Mouse (Mus musculus) CD8-positive naive resting alpha-beta T cell, adult 2 months (primary cell): ENCODE results near the gene Sigmar1.
A peak's percentile ranks its signal among the peaks of the same experiment; 100 is the strongest.

ENCODE experiments used
- DNase-seq, 2 experiments: peaks; one replicate each; pipeline ENCODE4 v3.0.0; 2022; ENCODE audit warnings: low read depth in 2 of 2, low spot score in 2 of 2

Gene Sigmar1

GRCm38 (mm10) chr4:41757321-41757720, 1.4 kb upstream of the Sigmar1 start:
- DNase-seq: no peak

DNA sequence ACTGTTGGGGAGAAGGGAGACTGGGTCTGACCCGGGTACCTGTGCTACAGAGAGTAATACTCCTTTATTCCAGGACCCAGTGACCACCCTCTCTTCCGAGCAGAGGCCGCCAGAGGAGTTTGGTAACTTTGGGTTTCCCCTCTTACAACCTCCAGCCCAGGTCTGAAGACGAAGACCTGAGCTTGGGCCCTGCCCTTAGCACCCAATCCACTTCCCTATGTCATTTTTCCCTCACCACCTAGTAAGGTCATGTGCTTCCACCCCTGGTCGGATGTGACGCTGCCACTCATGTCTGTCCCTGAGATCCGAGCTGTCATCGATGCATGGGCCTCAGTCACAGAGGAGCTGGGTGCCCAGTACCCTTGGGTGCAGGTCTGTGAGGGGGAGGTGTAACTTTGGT, 483 bp upstream of the Sigmar1 start:
- DNase-seq: no peak

- DNase-seq: no peak
Observed at GRCm38 (mm10) chr4:41754797-41755337, 1.1 kb downstream of the Sigmar1 start, which contains the start of gene Galt. Gene Galt, plus strand, starts transcription at chr4:41755228.

GRCm38 (mm10) chr4:41745021-41745420, 10.9 kb downstream of the Sigmar1 start:
- DNase-seq: no peak

GRCm38 (mm10) chr4:41744131-41744530, 11.8 kb downstream of the Sigmar1 start:
- DNase-seq: no peak

DNA sequence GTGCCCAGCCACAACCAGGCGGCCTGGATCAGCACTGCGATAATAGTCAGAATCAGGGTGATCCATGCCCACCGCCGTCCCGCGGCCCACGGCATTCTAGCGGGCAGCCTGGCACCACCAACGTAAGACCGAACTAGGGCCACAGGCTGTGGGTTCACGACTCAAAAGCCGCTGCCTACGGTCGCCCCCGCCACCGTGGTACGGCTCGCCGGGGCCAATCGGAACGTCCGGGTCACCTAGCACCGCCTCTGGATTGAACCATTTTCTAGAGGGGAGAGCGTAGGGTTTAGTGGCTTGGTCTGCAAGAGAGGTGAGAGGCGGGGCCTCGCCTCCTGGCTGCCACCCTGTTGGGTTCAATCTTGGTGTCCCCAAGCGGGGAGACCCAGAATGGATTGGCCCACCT, 14.8 kb downstream of the Sigmar1 start:
- peak; percentile 83 to 92 for DNase-seq

GRCm38 (mm10) chr4:41740380-41741157, 15.4 kb downstream of the Sigmar1 start:
- no peak for DNase-seq

GRCm38 (mm10) chr4:41739260-41739659, 16.7 kb downstream of the Sigmar1 start:
- DNase-seq: no peak

DNA sequence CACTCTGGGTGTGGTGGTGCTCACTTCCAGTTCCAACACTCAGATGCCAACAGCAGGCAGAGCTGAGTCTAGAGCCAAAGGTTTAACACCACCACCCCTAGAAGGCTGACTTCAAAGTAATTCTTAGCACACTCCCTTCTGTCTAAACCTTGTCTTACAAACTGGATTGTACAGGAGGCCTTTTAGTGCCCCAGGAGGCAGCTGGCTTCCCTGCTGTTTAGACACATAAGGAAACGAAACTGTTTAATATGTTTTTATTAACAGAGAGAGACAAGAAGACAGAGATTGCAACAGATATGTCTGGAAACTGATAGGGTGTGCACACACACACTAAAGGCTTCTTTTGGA, 17.7 kb downstream of the Sigmar1 start:
- no peak for DNase-seq

GRCm38 (mm10) chr4:41737602-41738255, 18.2 kb downstream of the Sigmar1 start:
- DNase-seq: peak; percentile 75 to 84

GRCm38 (mm10) chr4:41731052-41731765, 24.7 kb downstream of the Sigmar1 start, which contains the start of gene Arid3c:
Gene Arid3c, minus strand, starts transcription at chr4:41731142.
- no peak for DNase-seq

DNA sequence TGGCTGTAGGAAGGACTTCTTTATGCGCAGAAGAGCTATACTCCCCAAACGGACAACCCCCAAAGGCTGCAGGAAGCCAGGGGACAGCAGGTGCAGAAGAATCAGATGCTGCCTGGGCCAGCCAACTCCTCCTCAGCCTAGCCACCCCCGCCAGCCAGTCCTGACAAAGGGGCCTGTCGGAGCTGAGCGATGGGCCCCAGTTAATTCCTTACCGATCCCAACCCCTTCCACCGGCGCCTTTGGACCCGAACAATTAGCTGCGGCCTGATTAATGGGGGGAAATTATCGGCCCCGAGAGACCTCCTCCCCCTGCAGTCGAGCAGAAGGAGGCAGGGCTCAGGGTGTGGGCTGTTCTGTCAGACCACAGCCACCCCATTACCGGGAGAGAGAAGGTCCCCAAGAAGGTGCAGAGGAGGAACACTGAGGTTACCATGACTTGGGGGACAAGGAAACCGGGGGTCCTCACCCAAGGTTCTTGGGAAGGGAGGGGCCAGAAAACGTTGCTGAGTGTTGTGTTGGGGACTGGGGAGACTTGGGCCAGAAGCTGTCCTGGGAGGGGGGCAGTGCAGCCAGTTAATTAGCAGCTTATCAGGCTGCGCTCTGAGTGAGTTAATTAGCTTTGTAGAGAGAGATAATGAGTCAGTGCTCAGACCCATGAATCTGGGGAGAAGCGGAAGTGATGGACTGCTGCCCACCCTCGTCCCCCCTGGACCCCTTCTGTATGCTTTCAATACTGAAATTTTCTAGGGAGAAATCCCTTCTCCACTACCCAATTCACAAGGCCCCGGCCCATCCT, 28.9 kb downstream of the Sigmar1 start:
- DNase-seq: no peak

GRCm38 (mm10) chr4:41722918-41723351, 33.0 kb downstream of the Sigmar1 start, which contains the start of gene Dctn3:
Gene Dctn3, minus strand, starts transcription at chr4:41723170.
- DNase-seq: peak; percentile 70 to 80

GRCm38 (mm10) chr4:41716834-41717233, 39.1 kb downstream of the Sigmar1 start:
- DNase-seq: no peak

- DNase-seq: peak; percentile 42 to 62
Observed at GRCm38 (mm10) chr4:41715596-41715995, 40.4 kb downstream of the Sigmar1 start.

DNA sequence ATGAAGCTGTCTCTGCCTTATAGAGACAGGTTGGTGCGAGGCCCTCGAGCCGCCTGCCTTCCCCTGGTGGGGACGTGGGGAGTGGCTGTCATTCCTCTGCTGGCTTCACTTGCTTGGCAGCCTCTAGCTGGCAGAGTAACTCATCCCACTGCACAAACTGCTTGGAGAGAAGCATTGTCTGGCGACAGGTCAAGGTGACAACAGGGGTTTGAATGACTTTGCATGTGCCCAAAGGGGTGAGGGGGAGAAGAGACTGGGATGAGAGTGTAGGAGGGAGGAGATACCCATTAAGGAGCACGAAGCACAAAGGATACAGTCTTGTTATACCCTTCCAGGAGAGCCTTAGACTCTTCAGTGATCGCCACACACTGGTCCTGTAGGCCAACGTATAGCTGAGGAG, 40.9 kb downstream of the Sigmar1 start:
- DNase-seq: no peak

DNA sequence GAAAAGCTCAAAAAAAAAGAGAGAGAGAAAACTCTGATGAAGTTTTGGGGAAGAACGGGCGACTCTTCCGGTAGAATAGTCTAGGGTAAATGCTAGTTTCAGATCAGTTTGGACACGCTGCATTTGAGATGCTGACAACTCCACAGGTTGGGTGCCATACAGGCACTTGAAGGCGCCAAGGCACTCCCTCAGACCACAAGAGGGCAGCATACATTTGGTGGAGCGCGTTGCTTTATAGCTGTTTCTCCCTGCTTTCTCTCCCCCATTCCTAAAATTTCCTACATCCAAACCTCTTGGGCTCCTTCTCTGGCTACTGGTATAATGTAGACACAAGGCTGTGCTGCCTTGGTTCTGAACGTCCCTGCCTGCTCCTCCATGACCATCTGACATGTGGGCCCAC, 41.7 kb downstream of the Sigmar1 start:
- DNase-seq: peak in 1 of 2 experiments; percentile 52

GRCm38 (mm10) chr4:41713197-41714067, 42.5 kb downstream of the Sigmar1 start, which contains the start of gene Rpp25l:
Gene Rpp25l, minus strand, starts transcription at chr4:41713534.
- peak; percentile 61 to 80 for DNase-seq

- DNase-seq: no peak
Observed at GRCm38 (mm10) chr4:41712421-41713196, 43.3 kb downstream of the Sigmar1 start.
